Mouse (Mus musculus): ENCODE measurements around the gene Frmd4a.

- TF ChIP-seq CTCF (IDR thresholded peaks at IDR 0.05; ENCODE audit: extremely low read depth, insufficient read depth, insufficient read length, insufficient replicate concordance) (no peak), POLR2A (IDR thresholded peaks at IDR 0.05; ENCODE audit: low read depth, low read length) (no peak)
Measured at GRCm38 (mm10) chr2:4582930-4583329, 565.4 kb downstream of the Frmd4a start.

Data from spleen, adult 2 months (tissue).